Mouse (Mus musculus) granulocyte monocyte progenitor cell, adult 5-6 weeks (primary cell): ENCODE results near the gene Gm45808. TPM values are rescaled to one million over a fixed set of nuclear protein-coding genes. Genes with fewer than 3 reads are reported as not detected.
"Not testable (repeated sequence)": the region's sequence is repeated elsewhere in the genome, so short reads cannot be mapped to it uniquely, and the experiment has no call there.

Source experiments
- ATAC-seq: replicated peaks from 2 replicates; pipeline ENCODE4 v1.8.0; 2016; ENCODE audit warnings: mild to moderate bottlenecking, moderate TSS enrichment, inconsistent platforms; ENCODE audit not compliant: poor library complexity, severe bottlenecking
- total RNA-seq, 2 experiments: library from RNA; stranded (forward) in 1 of 2; stranded (reverse) in 1 of 2; fragments of 200-712, 200-1000 nt in 1 of 2; fragments of >200 nt in 1 of 2; fragmentation: Nextera tagmentation in 1 of 2; gene quantifications; 2 replicates each; pipeline ENCODE4 v1.2.3; 2014 to 2017

Gene Gm45808
- total RNA-seq (2014; fragmentation: Nextera tagmentation) (not detected in 2 replicates), total RNA-seq (2017) (not detected in 2 replicates)

GRCm38 (mm10) chr7:45486761-45487415, at the start of gene Gm45808:
Gene Gm45808, minus strand, starts transcription at chr7:45486811.
- no peak for ATAC-seq

GRCm38 (mm10) chr7:45535676-45536075, 49.1 kb upstream of the Gm45808 start:
- no peak for ATAC-seq

GRCm38 (mm10) chr7:45530643-45531042, 44.0 kb upstream of the Gm45808 start:
- ATAC-seq = no peak

GRCm38 (mm10) chr7:45529461-45529860, 42.9 kb upstream of the Gm45808 start:
- peak; percentile 44 for ATAC-seq

- not testable (repeated sequence) for ATAC-seq
Observed at GRCm38 (mm10) chr7:45527169-45527568, 40.6 kb upstream of the Gm45808 start.

GRCm38 (mm10) chr7:45526474-45527120, 40.0 kb upstream of the Gm45808 start:
- ATAC-seq = no peak

GRCm38 (mm10) chr7:45525809-45526473, 39.3 kb upstream of the Gm45808 start, which contains the start of the genes Ppp1r15a and Plekha4:
Gene Ppp1r15a, minus strand, starts transcription at chr7:45526268.
Gene Plekha4, plus strand, starts transcription at chr7:45526330.
- ATAC-seq = peak; percentile 72

- peak; percentile 11 for ATAC-seq
Observed at GRCm38 (mm10) chr7:45524841-45525621, 38.4 kb upstream of the Gm45808 start.

GRCm38 (mm10) chr7:45523678-45524170, 37.1 kb upstream of the Gm45808 start:
- no peak for ATAC-seq

GRCm38 (mm10) chr7:45522957-45523676, 36.5 kb upstream of the Gm45808 start:
- ATAC-seq = no peak

GRCm38 (mm10) chr7:45522194-45522752, 35.7 kb upstream of the Gm45808 start:
- ATAC-seq = no peak

GRCm38 (mm10) chr7:45521728-45522184, 35.1 kb upstream of the Gm45808 start:
- ATAC-seq = peak; percentile 57

GRCm38 (mm10) chr7:45520605-45521004, 34.0 kb upstream of the Gm45808 start:
- ATAC-seq = no peak

GRCm38 (mm10) chr7:45519345-45520120, 32.9 kb upstream of the Gm45808 start:
- no peak for ATAC-seq

GRCm38 (mm10) chr7:45518618-45519017, 32.0 kb upstream of the Gm45808 start:
- no peak for ATAC-seq

GRCm38 (mm10) chr7:45516846-45517245, 30.2 kb upstream of the Gm45808 start:
- not testable (repeated sequence) for ATAC-seq

- peak; percentile 50 for ATAC-seq
Observed at GRCm38 (mm10) chr7:45515436-45515835, 28.8 kb upstream of the Gm45808 start.

GRCm38 (mm10) chr7:45514411-45514810, 27.8 kb upstream of the Gm45808 start:
- no peak for ATAC-seq
